Mouse (Mus musculus): Measurements from ENCODE around the gene Itprid1.

- TF ChIP-seq MAFK (IDR thresholded peaks at IDR 0.05; ENCODE audit: insufficient read depth, low read depth, low read length) (no peak), ZNF384 (IDR thresholded peaks at IDR 0.05; ENCODE audit: low read depth, low read length) (no peak), CHD2 (IDR thresholded peaks at IDR 0.05; ENCODE audit: low read depth, low read length) (no peak)
Observed at GRCm38 (mm10) chr6:55803357-55803756, 33.3 kb upstream of the Itprid1 start.

All from ES-E14 (cell line).